Mouse (Mus musculus): ENCODE measurements around the gene Map4k2.

The Map4k2 gene

GRCm38 (mm10) chr19:6318145-6318544, 22.8 kb upstream of the Map4k2 start:
- DNase-seq: no peak

- no peak for DNase-seq
These were observed 19.6 kb upstream of the Map4k2 start for GRCm38 (mm10) chr19:6321358-6321757.

GRCm38 (mm10) chr19:6321786-6322621, 18.9 kb upstream of the Map4k2 start:
- no peak for DNase-seq

- no peak for DNase-seq
These were observed 16.2 kb upstream of the Map4k2 start for GRCm38 (mm10) chr19:6324751-6325150.

GRCm38 (mm10) chr19:6331178-6331577, 9.8 kb upstream of the Map4k2 start:
- no peak for DNase-seq

- peak; percentile 67 for DNase-seq
These were observed 9.0 kb upstream of the Map4k2 start for GRCm38 (mm10) chr19:6331719-6332516.

GRCm38 (mm10) chr19:6333761-6334595, 7.0 kb upstream of the Map4k2 start:
- no peak for DNase-seq

GRCm38 (mm10) chr19:6334673-6335457, 6.1 kb upstream of the Map4k2 start, which contains the start of gene Men1:
Gene Men1 (plus strand): TSS chr19:6334979.
- DNase-seq: peak; percentile 91

GRCm38 (mm10) chr19:6335458-6335827, 5.5 kb upstream of the Map4k2 start:
- DNase-seq: peak; percentile 50

GRCm38 (mm10) chr19:6336920-6337319, 4.0 kb upstream of the Map4k2 start:
- DNase-seq: no peak

- no peak for DNase-seq
These were observed 2.8 kb upstream of the Map4k2 start for GRCm38 (mm10) chr19:6338171-6338570.

- DNase-seq: no peak
These were observed 2.2 kb upstream of the Map4k2 start for GRCm38 (mm10) chr19:6338716-6339115.

GRCm38 (mm10) chr19:6339191-6339590, 1.7 kb upstream of the Map4k2 start:
- DNase-seq: no peak

GRCm38 (mm10) chr19:6339890-6340504, 938 bp upstream of the Map4k2 start:
- DNase-seq: no peak

GRCm38 (mm10) chr19:6341453-6342077, 630 bp downstream of the Map4k2 start:
- no peak for DNase-seq

GRCm38 (mm10) chr19:6342276-6342933, 1.5 kb downstream of the Map4k2 start:
- no peak for DNase-seq

- DNase-seq: peak; percentile 37
These were observed 2.4 kb downstream of the Map4k2 start for GRCm38 (mm10) chr19:6343066-6343925.

- peak; percentile 53 for DNase-seq
These were observed 3.1 kb downstream of the Map4k2 start for GRCm38 (mm10) chr19:6343996-6344395.

- DNase-seq: no peak
These were observed 5.1 kb downstream of the Map4k2 start for GRCm38 (mm10) chr19:6346023-6346422.

GRCm38 (mm10) chr19:6346661-6347060, 5.7 kb downstream of the Map4k2 start:
- DNase-seq: no peak

All from cerebellum, adult 8-10 months (tissue).